11 mouse cellular contexts compared by ENCODE assay signal in genomic region chr10:9821299-9821698, GRCm38 (mm10).
DNase-seq lines count a peak whose midpoint lies in the region; ATAC-seq lines count a peak whose summit lies in the region.
"Had no signal": no experiment of that assay in that cellular context is flagged by ENCODE, and none has a peak within 500 bp of the region (broad histone marks: within the 10 kb centered on the region; RNA-seq: fewer than 3 reads in every experiment).

No protein-coding gene starts in this region.

- H3K4me3 ChIP-seq in embryonic facial prominence, embryonic 14.5 days (ENCODE audit: low read depth, low read length), result no peak overlapping the region
- no peak overlapping the region for H3K4me3 ChIP-seq in embryonic facial prominence, embryonic 10.5 days
- H3K4me3 ChIP-seq in heart, embryonic 10.5 days, result no peak overlapping the region
- H3K4me3 ChIP-seq: erythroblast, embryonic 14.5 days; hindbrain, embryonic 15.5 days had no signal

- H3K4me1 ChIP-seq in embryonic facial prominence, embryonic 14.5 days (ENCODE audit: control insufficient read depth, insufficient read depth, low read length), result no peaks in the 10 kb centered on the region
- no peaks in the 10 kb centered on the region for H3K4me1 ChIP-seq in embryonic facial prominence, embryonic 10.5 days
- no peaks in the 10 kb centered on the region for H3K4me1 ChIP-seq in heart, embryonic 10.5 days
- H3K4me1 ChIP-seq: hindbrain, embryonic 15.5 days had no signal

- peak; percentile 9 for DNase-seq in embryonic facial prominence, embryonic 14.5 days (ENCODE audit: low spot score)
- DNase-seq in embryonic facial prominence, embryonic 10.5 days (ENCODE audit: low spot score), result no peak
- DNase-seq in right cerebral cortex, adult 18-20 months, result peak; percentile 19
- no peak for DNase-seq in right cerebral cortex, postnatal 25 days
- peak; percentile 80 for DNase-seq in induced T-regulatory cell, adult 2 months (ENCODE audit: low read depth)
- DNase-seq in thymus, postnatal 25 days, result peak; percentile 18
- DNase-seq in adipocyte (ENCODE audit: low spot score), result no peak
- DNase-seq in heart, embryonic 10.5 days (ENCODE audit: low spot score), result no peak

- H3K4me2 ChIP-seq in embryonic facial prominence, embryonic 14.5 days (ENCODE audit: low read depth, low read length), result no peak overlapping the region
- H3K4me2 ChIP-seq: hindbrain, embryonic 15.5 days had no signal

- no peaks in the 10 kb centered on the region for H3K27me3 ChIP-seq in embryonic facial prominence, embryonic 14.5 days (replicated peaks; ENCODE audit: control insufficient read depth, insufficient read depth, low read length)
- H3K27me3 ChIP-seq in embryonic facial prominence, embryonic 10.5 days (replicated peaks; ENCODE audit: low read depth, poor library complexity, severe bottlenecking), result no peaks in the 10 kb centered on the region
- no peaks in the 10 kb centered on the region for H3K27me3 ChIP-seq in heart, embryonic 10.5 days (ENCODE audit: insufficient read depth, poor library complexity, severe bottlenecking)
- H3K27me3 ChIP-seq: hindbrain, embryonic 15.5 days had no signal

- H3K27ac ChIP-seq in embryonic facial prominence, embryonic 14.5 days (replicated peaks; ENCODE audit: low read depth, low read length), result no peak overlapping the region
- no peak overlapping the region for H3K27ac ChIP-seq in embryonic facial prominence, embryonic 10.5 days (replicated peaks)
- H3K27ac ChIP-seq in heart, embryonic 10.5 days, result no peak overlapping the region
- H3K27ac ChIP-seq: hindbrain, embryonic 15.5 days had no signal

- H3K9me3 ChIP-seq in embryonic facial prominence, embryonic 14.5 days (ENCODE audit: control insufficient read depth, low read length), result no peaks in the 10 kb centered on the region
- H3K9me3 ChIP-seq in embryonic facial prominence, embryonic 10.5 days, result no peaks in the 10 kb centered on the region
- no peaks in the 10 kb centered on the region for H3K9me3 ChIP-seq in heart, embryonic 10.5 days
- H3K9me3 ChIP-seq: G1E; hindbrain, embryonic 15.5 days had no signal

- 60% methylated on average over 6 of the region's 6 CpGs for WGBS in embryonic facial prominence, embryonic 14.5 days
- 66% methylated on average over 6 of the region's 6 CpGs for WGBS in embryonic facial prominence, embryonic 10.5 days
- WGBS in heart, embryonic 10.5 days, result 71% methylated on average over 6 of the region's 6 CpGs

- ATAC-seq in embryonic facial prominence, embryonic 14.5 days (ENCODE audit: low read depth), result no peak

- H3K9ac ChIP-seq in embryonic facial prominence, embryonic 14.5 days (ENCODE audit: low read depth, low read length), result no peak overlapping the region
- H3K9ac ChIP-seq: hindbrain, embryonic 15.5 days had no signal

- H3K36me3 ChIP-seq in embryonic facial prominence, embryonic 14.5 days (ENCODE audit: control insufficient read depth, insufficient read depth, low read length), result no peaks in the 10 kb centered on the region
- no peaks in the 10 kb centered on the region for H3K36me3 ChIP-seq in embryonic facial prominence, embryonic 10.5 days (replicated peaks)
- H3K36me3 ChIP-seq in heart, embryonic 10.5 days, result no peaks in the 10 kb centered on the region

Comparison
In these comparisons a context has a peak if more than half of its experiments do, and no peak if none do; other contexts are left out.
1. DNase-seq: peak in embryonic facial prominence, embryonic 14.5 days (single experiment), right cerebral cortex, adult 18-20 months (single experiment), induced T-regulatory cell, adult 2 months (single experiment) and thymus, postnatal 25 days (single experiment); none in embryonic facial prominence, embryonic 10.5 days (single experiment), right cerebral cortex, postnatal 25 days (single experiment), adipocyte (single experiment) and heart, embryonic 10.5 days (single experiment).